Mouse (Mus musculus): ENCODE measurements around the gene Asic2. TPM values are rescaled to one million over a fixed set of nuclear protein-coding genes. Genes with fewer than 3 reads are reported as not detected.

The Asic2 gene
- total RNA-seq, 2 experiments from 2014 or later = 2.6 to 4.8 TPM

- DNase-seq = peak; percentile 6
These were observed 867.4 kb downstream of the Asic2 start for GRCm38 (mm10) chr11:81100829-81101228.

- DNase-seq = peak; percentile 79
These were observed 872.2 kb downstream of the Asic2 start for GRCm38 (mm10) chr11:81096011-81096410.

GRCm38 (mm10) chr11:81094581-81094980 lies 873.7 kb downstream of the Asic2 start:
- DNase-seq = peak; percentile 40

- DNase-seq = no peak
These were observed 876.1 kb downstream of the Asic2 start for GRCm38 (mm10) chr11:81092161-81092560.

DNA sequence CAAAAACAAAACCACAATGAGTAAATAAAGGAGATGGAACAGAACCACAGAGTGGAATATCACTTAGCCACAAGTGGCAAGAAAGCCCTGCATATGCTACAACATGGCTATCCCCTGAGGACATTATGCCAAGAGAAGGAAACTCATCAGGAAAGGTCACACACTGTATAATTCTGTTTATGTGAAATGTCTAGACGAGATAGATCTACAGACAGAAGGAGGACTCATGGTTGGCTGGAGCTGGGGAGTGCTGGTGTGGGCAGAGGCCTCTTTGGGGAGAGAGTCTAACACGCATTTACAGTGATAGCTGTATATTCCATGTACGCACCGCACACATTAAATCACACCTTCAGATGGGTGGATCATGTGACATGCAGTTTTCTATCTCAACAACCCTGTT lies 884.4 kb downstream of the Asic2 start:
- DNase-seq = no peak

DNA sequence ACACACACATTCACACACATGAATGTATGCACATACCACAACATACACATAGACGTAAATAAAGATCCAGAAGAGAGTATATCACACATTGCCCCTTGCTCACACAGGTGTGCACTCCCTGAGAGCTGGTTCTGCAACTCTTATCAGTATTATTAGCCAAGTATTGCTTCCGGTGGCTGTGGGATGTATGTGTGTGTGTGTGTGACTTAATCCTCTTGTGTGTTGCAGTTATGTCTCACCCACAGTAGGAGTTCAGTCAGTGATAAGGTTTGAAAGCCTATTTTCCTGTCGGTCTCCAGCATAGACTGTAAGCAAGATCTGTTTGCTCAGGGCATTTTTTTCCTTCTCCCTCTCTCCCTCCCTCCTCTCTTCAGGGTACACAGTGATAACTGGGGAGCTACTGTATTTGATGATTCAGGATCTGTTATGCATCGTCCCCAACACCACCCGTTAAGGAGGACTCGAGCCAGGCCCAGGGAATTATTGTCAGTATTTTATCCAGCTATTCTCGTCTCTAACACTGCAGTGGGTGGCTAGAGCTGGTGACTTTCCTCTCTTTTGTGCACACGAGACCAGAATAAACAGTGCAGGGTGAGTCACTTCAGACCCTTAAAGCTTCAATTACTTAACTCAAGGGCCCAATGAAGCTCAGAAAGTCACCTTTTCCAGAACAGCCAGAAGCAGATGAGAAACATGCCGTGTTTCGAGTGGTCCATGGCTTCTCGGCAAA lies 888.0 kb downstream of the Asic2 start:
- DNase-seq = no peak

- DNase-seq = no peak
These were observed 889.0 kb downstream of the Asic2 start for GRCm38 (mm10) chr11:81079237-81079636.

DNA sequence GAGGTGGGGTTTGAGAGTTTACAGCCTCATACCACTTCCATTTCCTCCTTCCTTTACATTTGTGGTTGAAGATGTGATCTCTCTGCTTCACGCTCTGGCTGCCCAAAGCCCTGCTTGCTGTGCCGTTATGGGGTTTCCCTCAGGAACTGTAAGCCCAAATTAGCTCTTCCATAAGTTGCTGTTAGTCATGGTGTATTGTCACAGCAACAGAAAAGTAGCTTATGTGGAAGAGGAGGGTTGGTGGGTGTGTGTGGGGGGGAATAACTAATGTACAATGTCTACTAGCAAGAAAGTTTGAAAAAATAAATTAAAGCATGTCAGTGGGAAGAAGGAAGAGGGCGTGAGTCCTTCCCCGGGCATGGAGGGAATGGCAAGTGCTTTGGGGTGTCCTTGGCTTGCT lies 896.4 kb downstream of the Asic2 start:
- DNase-seq = no peak

DNA sequence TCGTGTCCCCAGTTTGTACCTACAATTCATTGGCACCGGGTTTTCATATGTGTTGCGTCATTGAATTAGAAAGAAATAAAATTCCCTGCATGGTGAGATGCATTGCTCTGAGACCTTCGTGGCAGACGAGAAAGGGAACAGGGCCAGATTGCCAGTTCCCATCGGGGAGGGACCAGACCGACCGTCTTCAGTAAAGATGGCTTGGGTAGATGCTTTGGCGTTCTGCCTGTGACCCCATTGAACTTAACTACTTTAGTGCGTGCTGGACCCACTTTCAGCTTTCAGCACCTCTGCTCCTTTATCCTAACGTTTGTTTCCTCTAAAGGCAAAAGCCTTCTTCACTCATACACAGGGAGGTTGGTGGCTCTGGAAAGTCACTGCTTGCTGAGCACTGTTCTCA lies 902.9 kb downstream of the Asic2 start:
- DNase-seq = no peak

DNA sequence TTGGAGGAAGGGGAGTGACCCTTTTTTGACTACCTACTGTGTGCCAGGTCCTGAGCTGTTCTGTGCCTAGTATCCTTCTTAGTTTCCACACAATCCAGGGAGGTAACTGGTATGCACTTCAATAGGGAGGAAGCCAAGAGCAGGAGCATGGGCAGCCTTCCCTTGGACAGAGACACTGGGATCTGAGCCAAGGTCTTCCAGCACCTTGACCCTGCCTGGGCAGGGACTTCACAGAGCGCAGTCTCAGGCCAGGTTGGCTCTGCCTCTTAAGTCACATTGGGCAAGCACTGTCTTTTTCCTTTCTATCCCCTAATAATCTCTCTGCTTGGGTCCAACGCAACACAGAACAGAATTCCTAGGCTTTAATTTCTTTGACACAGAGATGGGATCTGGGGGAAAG lies 904.3 kb downstream of the Asic2 start:
- DNase-seq = peak; percentile 47

DNA sequence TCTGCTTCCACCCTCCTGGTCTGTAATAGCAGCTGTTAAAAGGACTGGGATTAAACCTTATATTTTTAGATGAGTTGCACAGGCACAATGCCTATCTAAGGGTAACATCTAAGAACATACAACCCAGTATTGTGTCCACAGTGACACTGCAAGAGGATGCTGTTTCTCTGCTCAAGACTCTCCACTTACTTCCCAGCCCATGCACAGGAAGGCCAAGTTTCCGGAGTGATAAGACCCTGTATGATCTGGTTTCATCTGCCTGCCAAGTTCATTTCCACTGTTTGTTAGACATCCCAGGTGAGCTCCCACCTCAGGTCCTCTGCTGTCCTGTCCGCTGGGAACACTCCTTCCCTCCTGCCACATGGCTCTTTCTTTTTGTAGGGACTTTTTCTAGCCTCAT lies 908.2 kb downstream of the Asic2 start:
- no peak for DNase-seq

- DNase-seq = no peak
These were observed 908.7 kb downstream of the Asic2 start for GRCm38 (mm10) chr11:81059546-81059945.

DNA sequence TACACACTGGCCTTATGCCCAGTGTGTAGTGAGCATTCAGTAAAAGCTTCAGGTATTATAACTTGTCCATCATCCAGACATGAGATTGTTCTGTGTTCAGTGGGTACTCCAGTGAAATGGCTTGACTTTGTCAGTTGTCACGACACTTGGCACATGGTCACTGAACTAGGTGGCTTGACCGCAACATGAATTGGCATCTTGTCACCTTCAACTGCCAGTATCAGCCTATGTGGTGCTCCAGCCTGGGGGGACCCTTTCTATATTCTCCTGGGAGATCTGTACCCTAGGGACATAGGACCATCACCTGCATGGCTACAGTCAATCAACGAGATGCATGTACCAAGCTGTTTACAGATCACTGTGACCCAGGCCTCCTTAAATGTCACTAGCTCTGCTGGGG lies 910.8 kb downstream of the Asic2 start:
- no peak for DNase-seq

GRCm38 (mm10) chr11:81056776-81057175 lies 911.5 kb downstream of the Asic2 start:
- no peak for DNase-seq

DNA sequence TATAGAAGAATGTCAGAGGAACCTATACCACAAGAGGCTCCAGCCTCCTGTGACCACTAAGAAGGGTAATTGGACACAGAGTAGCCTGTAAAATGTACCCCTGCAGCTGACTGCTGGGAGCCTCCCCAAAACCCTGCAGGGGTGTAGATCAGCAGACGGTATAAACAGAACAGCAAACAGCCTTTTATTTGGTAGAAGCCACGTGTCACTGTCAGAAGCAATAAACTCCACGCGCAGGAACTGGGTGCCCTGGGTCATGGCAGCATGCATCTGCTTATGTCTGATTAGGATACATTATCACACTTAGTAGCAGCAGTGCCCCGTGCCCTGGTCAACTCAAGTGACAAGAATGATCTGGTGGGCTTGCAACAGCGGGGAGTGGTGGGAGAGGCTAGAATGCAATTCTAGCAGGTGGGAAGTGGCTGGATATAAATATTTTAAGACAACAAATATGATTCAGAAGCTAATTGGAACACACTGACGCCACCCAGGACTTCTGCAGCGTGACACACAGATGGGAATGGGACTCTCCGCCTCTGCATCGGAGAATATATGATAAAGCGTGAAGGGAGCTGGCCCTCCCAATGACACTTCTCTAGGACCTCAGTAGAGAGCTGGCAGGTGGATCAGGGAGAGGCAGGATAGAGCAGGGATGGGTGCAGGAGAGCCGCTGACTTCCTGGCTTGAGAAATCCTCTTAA lies 912.7 kb downstream of the Asic2 start:
- DNase-seq = no peak

- no peak for DNase-seq
These were observed 914.4 kb downstream of the Asic2 start for GRCm38 (mm10) chr11:81053826-81054225.

DNA sequence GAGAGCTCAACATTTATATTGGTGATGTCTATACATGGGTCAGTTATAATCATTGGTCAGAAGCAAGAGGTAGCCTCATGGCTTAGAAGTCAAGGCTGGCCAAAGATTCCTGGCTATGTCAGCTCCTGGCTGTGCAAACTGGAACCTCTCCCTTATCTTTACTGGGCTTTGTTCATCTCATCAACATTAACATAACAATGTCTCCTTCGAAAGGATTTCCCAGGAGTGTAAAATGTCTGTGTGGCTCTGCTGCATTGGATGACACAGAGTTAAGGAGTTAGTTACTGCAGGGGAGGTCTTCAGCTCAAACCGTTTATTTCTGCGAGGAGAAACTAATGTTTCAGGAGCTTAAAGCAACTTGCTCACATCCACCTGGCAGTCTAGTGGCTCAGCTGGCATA lies 926.6 kb downstream of the Asic2 start:
- DNase-seq = no peak

DNA sequence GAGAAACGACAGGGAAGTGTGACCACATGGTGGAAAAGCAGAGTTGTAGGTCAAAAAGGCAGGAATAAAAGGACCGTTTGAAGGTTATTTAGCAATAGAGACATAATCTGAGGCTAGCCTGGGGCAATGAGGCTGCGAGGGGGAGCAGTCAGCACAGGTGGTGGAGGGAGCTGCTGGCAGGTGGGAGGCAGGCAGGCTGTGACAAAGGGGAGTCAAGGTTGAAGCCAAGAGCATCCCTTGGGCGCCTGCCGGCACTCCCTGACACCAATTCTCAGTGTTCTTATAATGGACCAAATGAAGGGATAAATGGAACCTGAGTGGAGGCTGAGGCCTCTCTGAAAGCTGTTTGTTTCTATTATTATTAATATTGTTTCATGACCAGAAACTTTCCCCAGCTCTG lies 928.3 kb downstream of the Asic2 start:
- no peak for DNase-seq

- no peak for DNase-seq
These were observed 936.1 kb downstream of the Asic2 start for GRCm38 (mm10) chr11:81032151-81032550.

- DNase-seq = no peak
These were observed 953.5 kb downstream of the Asic2 start for GRCm38 (mm10) chr11:81014776-81015175.

GRCm38 (mm10) chr11:81013501-81013900 lies 954.8 kb downstream of the Asic2 start:
- no peak for DNase-seq

DNA sequence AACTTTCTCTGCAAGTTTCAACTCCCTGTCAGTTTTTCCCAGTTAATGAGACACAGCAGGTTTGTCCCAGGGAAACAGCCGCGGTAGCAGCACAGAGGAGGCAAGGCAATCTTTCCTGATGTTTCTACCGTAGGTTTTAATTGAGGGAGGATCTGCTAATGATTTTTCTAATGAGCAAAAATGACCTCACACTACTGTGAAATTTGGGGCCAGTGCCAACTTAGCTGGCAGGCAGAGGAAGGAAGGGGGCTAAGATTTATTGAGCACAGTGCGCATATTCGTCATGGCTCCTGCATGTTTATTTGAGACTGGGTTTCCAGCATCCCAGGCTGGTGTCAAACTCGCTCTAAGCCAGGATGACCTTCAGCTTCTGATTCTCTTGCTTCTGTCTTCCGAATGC lies 957.5 kb downstream of the Asic2 start:
- no peak for DNase-seq

DNA sequence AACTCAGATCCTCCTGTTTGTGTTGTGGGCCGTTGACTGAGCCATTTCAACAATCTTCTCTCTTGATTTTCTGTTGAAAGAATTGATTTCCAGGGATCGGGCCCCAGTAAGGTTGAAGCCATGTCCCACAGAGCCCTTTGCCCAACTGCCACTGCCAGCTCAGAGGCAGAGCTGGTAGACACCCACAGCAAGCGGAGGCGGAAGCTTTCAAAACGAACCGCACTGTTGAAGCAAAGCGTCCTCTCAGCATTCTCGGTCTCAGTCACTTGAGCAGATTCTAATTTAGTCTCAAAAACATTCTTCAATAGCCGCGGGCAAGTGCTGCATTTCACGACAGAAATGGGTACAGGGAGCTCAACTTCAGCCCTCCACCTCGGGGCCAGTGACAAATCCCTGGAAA lies 958.9 kb downstream of the Asic2 start:
- DNase-seq = no peak

- peak; percentile 35 for DNase-seq
These were observed 962.4 kb downstream of the Asic2 start for GRCm38 (mm10) chr11:81005831-81006230.

Data from adrenal gland, postnatal 10 days (tissue).